Mouse (Mus musculus) kidney, adult 8-10 months (tissue): ENCODE results near the gene Cdc42.

Experiments used
- DNase-seq, 2 experiments: peaks; one replicate each; pipeline ENCODE4 v3.0.0; 2022

The Cdc42 gene

GRCm38 (mm10) chr4:137281273-137281672 is 76.2 kb downstream of the Cdc42 start:
- no peak for DNase-seq

GRCm38 (mm10) chr4:137279346-137279745 is 78.2 kb downstream of the Cdc42 start:
- no peak for DNase-seq

GRCm38 (mm10) chr4:137278144-137279040 is 79.1 kb downstream of the Cdc42 start:
- DNase-seq: no peak

GRCm38 (mm10) chr4:137277600-137278143 is 79.8 kb downstream of the Cdc42 start:
- DNase-seq: no peak

GRCm38 (mm10) chr4:137277166-137277513 is 80.4 kb downstream of the Cdc42 start, which contains the start of gene Wnt4:
Gene Wnt4 (plus strand): TSS chr4:137277489.
- DNase-seq: no peak

- DNase-seq: no peak
These were observed 80.9 kb downstream of the Cdc42 start for GRCm38 (mm10) chr4:137276443-137277165.

- DNase-seq: no peak
These were observed 83.2 kb downstream of the Cdc42 start for GRCm38 (mm10) chr4:137274304-137274703.

- DNase-seq: no peak
These were observed 85.7 kb downstream of the Cdc42 start for GRCm38 (mm10) chr4:137271856-137272255.
